Comparison of ENCODE assay signal across 10 mouse cellular contexts in the genomic region with DNA sequence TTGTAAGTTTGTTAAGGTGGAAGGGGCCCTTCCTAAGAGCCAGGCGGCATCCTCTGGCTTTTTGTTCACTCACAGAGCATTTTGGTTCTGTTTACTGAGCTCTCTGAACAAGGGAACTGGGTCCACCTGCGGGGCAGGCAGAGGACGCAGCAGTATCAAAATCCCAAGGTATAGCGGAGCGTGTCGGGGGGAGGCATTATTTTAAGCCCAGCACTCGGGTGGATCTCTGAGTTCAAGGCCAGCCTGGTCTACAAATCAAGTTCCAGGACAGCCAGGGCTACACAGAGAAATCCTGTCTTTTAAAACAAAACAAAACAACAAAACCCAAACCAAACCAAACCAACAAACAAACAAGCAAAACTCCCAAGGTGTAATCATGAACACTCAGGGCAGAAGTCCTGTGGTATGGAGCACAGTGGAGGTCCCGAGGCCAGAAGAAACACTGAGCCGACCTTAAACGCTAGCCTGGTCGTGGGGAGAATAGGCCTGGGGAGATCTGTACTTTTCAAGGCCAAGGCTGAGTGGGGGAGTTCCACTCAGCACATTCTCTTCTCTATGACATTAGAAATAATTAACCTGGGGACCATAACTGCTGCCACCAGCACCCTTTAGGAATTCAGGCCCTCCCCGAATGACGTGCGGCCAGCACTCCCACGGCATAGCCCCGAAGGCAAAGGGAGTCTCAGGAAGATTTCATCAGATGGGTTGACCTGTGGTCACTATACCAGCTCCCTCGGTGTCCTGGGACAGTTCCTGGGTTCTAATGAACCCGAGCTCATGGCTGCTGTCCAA. TPM values are rescaled to one million over a fixed set of nuclear protein-coding genes. Genes with fewer than 3 reads are reported as not detected.
DNase-seq lines count a peak whose midpoint lies in the region; ATAC-seq lines count a peak whose summit lies in the region.
"Had no signal": no experiment of that assay in that cellular context is flagged by ENCODE, and none has a peak within 500 bp of the region (broad histone marks: within the 10 kb centered on the region; RNA-seq: fewer than 3 reads in every experiment).

No protein-coding gene starts in this region.

- ATAC-seq in limb, embryonic 15.5 days (ENCODE audit: insufficient number of reproducible peaks, low FRiP score, low TSS enrichment, low read depth), result no peak

- peak overlapping the region; percentile 67 for H3K4me3 ChIP-seq in brown adipose tissue, adult 24 weeks (ENCODE audit: insufficient read depth, low read depth, low read length)
- peak overlapping the region; percentile 24 for H3K4me3 ChIP-seq in limb, embryonic 15.5 days

- H3K27me3 ChIP-seq in limb, embryonic 15.5 days, result no peaks in the 10 kb centered on the region

- H3K4me1 ChIP-seq in brown adipose tissue, adult 24 weeks (ENCODE audit: control insufficient read depth, insufficient read depth, insufficient read length, low read length), result peaks cover 7% of the 10 kb centered on the region; the same call in 1 of the 2 replicates
- H3K4me1 ChIP-seq in limb, embryonic 15.5 days, result peaks cover 27% of the 10 kb centered on the region

- no peak overlapping the region for H3K9ac ChIP-seq in limb, embryonic 15.5 days

- 78% methylated on average over 18 of the region's 18 CpGs for WGBS in limb, embryonic 15.5 days

- H3K4me2 ChIP-seq in limb, embryonic 15.5 days, result peak overlapping the region; percentile 42

- H3K36me3 ChIP-seq in limb, embryonic 15.5 days, result no peaks in the 10 kb centered on the region

- H3K9me3 ChIP-seq in limb, embryonic 15.5 days, result no peaks in the 10 kb centered on the region

- intact Hi-C loops in heart, postnatal 25 days (cut with DNase I), result loop anchor here (1.0 kb wide), 1 partner anchor 28 kb away; a partner anchor contains a TSS

- H3K27ac ChIP-seq in brown adipose tissue, adult 24 weeks (replicated peaks; ENCODE audit: low read depth, low read length), result peak overlapping the region; percentile 69
- H3K27ac ChIP-seq in limb, embryonic 15.5 days, result peak overlapping the region; percentile 86

- DNase-seq in heart, adult 11 months, result peak; percentile 91
- no peak for DNase-seq in heart, postnatal 25 days (ENCODE audit: low spot score)
- DNase-seq in kidney, adult 18-20 months, result peak; percentile 75
- no peak for DNase-seq in urinary bladder, postnatal 10 days (ENCODE audit: low spot score)
- DNase-seq in gastrocnemius, adult 18-20 months (ENCODE audit: low spot score), result no peak
- no peak for DNase-seq in retina, embryonic 14.5 days (ENCODE audit: low spot score)

RNA-seq across cellular contexts. Expression of a gene that starts 10.4 kb away (rescaled TPM):
- total RNA-seq in heart, postnatal 25 days (2021), result 10 to 100 TPM; 41.7 to 50.9 TPM
- 13.4 and 14.4 TPM in 2 replicates for polyA plus RNA-seq in brown adipose tissue, adult 24 weeks (2012; ENCODE audit: insufficient read depth, insufficient read length, missing spikeins)
- polyA plus RNA-seq in limb, embryonic 15.5 days (2015; fragmentation: Nextera tagmentation; extraction: Ambion mirVana), result 20.9 and 24.6 TPM in 2 replicates
- 10 to 100 TPM; 17.1 to 21.7 TPM for total RNA-seq in gastrocnemius, adult 18-20 months (2021)

RNA-seq across cellular contexts. Expression of a gene that starts 28.8 kb away (rescaled TPM):
- total RNA-seq in heart, postnatal 25 days (2021), result 10 to 100 TPM; 45.7 to 53.2 TPM
- 52.7 and 65.1 TPM in 2 replicates for polyA plus RNA-seq in brown adipose tissue, adult 24 weeks (2012; ENCODE audit: insufficient read depth, insufficient read length, missing spikeins)
- 97.4 and 103 TPM in 2 replicates for polyA plus RNA-seq in limb, embryonic 15.5 days (2015; fragmentation: Nextera tagmentation; extraction: Ambion mirVana)
- 10 to 100 TPM; 40.1 to 42.7 TPM for total RNA-seq in gastrocnemius, adult 18-20 months (2021)

RNA-seq across cellular contexts. Expression of a gene that starts 41.7 kb away (rescaled TPM):
- total RNA-seq in heart, postnatal 25 days (2021), result 10 to 100 TPM; 36.4 to 43.6 TPM
- 18.5 and 22.9 TPM in 2 replicates for polyA plus RNA-seq in brown adipose tissue, adult 24 weeks (2012; ENCODE audit: insufficient read depth, insufficient read length, missing spikeins)
- polyA plus RNA-seq in limb, embryonic 15.5 days (2015; fragmentation: Nextera tagmentation; extraction: Ambion mirVana), result 93.8 and 108 TPM in 2 replicates
- 10 to 100 TPM; 33.6 to 34.2 TPM for total RNA-seq in gastrocnemius, adult 18-20 months (2021)

RNA-seq across cellular contexts. Expression of a gene that starts 42.5 kb away (rescaled TPM):
- not detected for total RNA-seq in heart, postnatal 25 days (2021)
- polyA plus RNA-seq in brown adipose tissue, adult 24 weeks (2012; ENCODE audit: insufficient read depth, insufficient read length, missing spikeins), result not detected in 2 replicates
- polyA plus RNA-seq in limb, embryonic 15.5 days (2015; fragmentation: Nextera tagmentation; extraction: Ambion mirVana), result 1.8 and 2.4 TPM in 2 replicates
- total RNA-seq in gastrocnemius, adult 18-20 months (2021), result 1 to 10 TPM in 1 of 2 experiments, under 1 TPM in 1; 0.52 to 1.2 TPM
- total RNA-seq: granulocyte monocyte progenitor cell, adult 5-6 weeks; liver, adult 2 months had no signal
- polyA plus RNA-seq: liver, adult 2 months had no signal

Comparison
In these comparisons a context has a peak if more than half of its experiments do, and no peak if none do; other contexts are left out.
1. DNase-seq: peak in heart, adult 11 months (single experiment) and kidney, adult 18-20 months (single experiment); none in heart, postnatal 25 days (single experiment), urinary bladder, postnatal 10 days (single experiment), gastrocnemius, adult 18-20 months (single experiment) and retina, embryonic 14.5 days (single experiment).